Mouse (Mus musculus): ENCODE measurements around the gene Skida1.

Gene Skida1

DNA sequence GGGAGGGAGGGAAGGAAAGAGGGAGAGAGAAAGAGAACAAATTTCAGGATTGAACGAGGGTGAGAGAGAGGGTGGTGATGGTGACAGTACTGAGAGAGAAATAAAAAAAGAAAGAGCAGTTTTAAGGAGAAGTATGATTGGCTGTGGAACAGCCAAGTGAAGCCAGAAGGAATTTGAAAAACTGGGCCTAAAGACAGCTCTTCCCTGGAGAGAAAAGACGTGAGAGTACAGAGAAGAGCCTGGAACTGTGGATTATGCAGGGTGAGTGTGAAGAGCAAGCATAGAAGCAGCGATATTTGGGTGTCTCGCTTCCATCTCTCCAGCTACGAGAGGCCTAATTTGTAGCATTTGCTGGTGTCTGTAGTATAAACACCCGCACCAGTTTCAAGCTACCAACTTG is 37.6 kb downstream of the Skida1 start:
- no peak for DNase-seq

DNA sequence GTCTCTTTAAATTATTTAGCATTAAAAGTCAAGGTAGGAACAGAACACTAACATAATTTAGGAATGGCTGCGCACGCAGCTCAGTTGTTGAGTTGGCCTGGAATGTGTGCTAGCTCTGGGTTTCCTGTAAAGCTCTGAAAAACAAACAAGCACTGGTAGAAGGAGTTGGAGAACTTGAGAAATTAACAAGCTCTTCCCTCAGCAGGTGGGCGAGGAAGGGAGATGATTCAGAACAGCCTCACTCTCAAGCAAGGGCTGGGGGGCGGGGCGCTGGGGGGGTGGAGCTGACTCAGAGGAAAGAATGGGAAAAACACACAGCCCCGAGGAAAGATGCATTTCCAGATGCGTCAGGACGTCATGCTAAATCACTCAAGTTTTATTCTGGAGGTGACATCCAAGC is 43.7 kb downstream of the Skida1 start:
- no peak for DNase-seq

DNA sequence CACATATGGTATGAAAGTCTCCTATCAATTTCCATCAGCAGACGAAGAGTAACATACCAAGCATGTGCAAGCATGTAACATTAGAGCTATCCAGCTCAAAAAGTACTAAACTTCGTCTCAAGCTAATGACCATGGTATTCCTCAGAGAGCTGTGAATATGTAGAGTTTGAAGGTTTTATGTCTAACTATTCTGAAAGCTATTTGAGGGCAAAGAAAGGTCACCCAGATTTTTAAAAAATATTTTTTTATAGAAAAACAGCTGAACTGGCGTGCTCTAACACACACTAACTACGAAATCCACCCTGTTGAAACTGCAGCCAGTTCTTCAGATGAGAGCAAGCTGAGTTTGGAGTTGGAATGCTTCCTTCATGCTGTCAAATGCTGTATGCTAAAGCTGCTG is 44.6 kb downstream of the Skida1 start:
- no peak for DNase-seq

DNA sequence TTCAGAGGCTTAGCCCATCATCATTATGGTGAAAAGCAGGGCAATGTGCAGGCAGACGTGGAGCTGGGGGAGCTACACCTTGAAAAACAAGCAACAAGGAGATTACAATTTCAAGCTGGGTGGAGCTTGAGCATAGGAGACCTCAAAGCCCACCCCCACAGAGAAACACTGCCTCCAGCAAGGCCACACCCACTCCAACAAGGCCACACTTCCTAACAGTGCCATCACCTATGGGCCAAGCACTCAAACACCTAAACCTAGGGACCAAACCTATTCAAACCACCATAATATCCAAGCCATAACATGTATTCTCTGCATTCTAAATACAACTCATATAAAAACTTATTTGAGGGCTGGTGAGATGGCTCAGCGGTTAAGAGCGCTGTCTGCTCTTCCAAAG is 46.5 kb downstream of the Skida1 start:
- no peak for DNase-seq

DNA sequence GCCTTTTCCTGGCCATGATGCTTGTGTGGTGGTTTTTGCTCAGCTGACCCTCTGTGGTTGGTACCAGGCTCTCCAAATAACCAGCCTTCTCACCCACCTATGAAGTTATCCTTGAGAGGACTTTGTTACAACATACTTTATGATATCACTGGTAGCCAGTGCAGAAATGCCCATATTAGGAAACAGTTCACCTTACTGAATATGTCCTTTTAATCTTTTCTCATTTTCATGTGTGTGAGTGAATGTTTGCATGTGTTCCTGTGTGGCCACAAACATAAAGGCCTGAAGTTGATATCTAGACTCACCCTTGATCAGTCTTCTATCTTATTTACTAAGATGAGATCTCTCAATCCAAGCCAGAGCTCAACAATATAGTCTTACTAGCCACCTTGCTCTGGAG is 52.0 kb downstream of the Skida1 start, which contains the start of gene H2al2a:
Gene H2al2a, minus strand, starts transcription at position 101 of the 400 bp plus-strand sequence.
- no peak for DNase-seq

Data from cerebellum, postnatal 25 days (tissue).